Mouse (Mus musculus): ENCODE measurements around the gene Slc38a8.

DNA sequence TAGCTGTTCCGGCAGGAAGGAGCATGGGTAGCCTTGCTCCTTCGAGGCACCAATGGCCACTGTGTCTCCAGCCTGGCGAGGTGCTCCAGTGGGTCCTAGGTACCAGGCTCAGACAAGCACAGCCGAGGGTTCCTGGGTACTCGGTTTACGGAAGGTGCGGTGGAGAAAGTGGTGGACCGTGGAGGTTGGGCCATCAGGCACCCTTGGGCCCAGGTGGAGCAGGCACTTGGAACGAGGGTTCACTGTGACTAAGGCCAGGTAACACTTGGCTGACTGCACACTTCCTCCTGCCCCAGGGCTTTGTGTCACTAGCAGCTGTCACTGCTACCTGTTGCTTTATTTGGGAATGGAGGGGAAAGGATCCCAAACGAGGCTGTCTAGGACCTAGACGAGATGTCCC is 64.0 kb downstream of the Slc38a8 start:
- no peak for TF ChIP-seq POLR2A (IDR thresholded peaks at IDR 0.05; ENCODE audit: control insufficient read depth, extremely low read depth, insufficient read depth, low read length, poor library complexity)
- no peak for TF ChIP-seq CTCF (IDR thresholded peaks at IDR 0.05; ENCODE audit: borderline replicate concordance, control insufficient read depth, extremely low read depth, insufficient read depth, low read length, poor library complexity)

Data from thymus, adult 2 months (tissue).